Mouse (Mus musculus) bone marrow, adult 2 months (tissue): ENCODE results near the gene Strada.

ENCODE experiments used
- CTCF ChIP-seq: fragments of 200-500 bp; IDR thresholded peaks from 2 replicates; pipeline ENCODE4 v1.5.1; 2011; ENCODE audit warnings: low read length, control low read depth; ENCODE audit not compliant: control insufficient read depth, insufficient read depth
- POLR2A ChIP-seq: fragments of 200-500 bp; IDR thresholded peaks from 2 replicates; pipeline ENCODE4 v1.6.1; 2011; ENCODE audit warnings: low read depth, mild to moderate bottlenecking, control low read depth, low read length, borderline replicate concordance; ENCODE audit not compliant: control insufficient read depth

GRCm38 (mm10) chr11:106195341-106195740, 6.6 kb downstream of the Strada start:
- no peak for TF ChIP-seq CTCF
- no peak for TF ChIP-seq POLR2A
